Mouse (Mus musculus) stomach, embryonic 14.5 days (tissue): ENCODE results near the gene Krtap12-1. TPM values are rescaled to one million over a fixed set of nuclear protein-coding genes. Genes with fewer than 3 reads are reported as not detected.
"Not testable (repeated sequence)": the region's sequence is repeated elsewhere in the genome, so short reads cannot be mapped to it uniquely, and the experiment has no call there.

Source experiments
- ATAC-seq: fragments of 200-750 bp; cut with Nextera tagmentation; 2 replicates; pipeline ENCODE4 v1.8.0; 2017; ENCODE audit warnings: low read depth, moderate TSS enrichment; ENCODE audit not compliant: insufficient number of reproducible peaks, insufficient read depth, low FRiP score
- H3K27ac ChIP-seq: fragments of 300-500 bp; sonication (generic); 2 replicates; pipeline ENCODE4 v1.5.1; 2014; ENCODE audit warnings: mild to moderate bottlenecking, low read length, moderate library complexity, mixed read lengths
- H3K27me3 ChIP-seq: fragments of 300-500 bp; sonication (generic); 2 replicates; pipeline ENCODE4 v1.6.1; 2014; ENCODE audit warnings: low read length, control low read depth, mixed read lengths; ENCODE audit not compliant: control insufficient read depth, insufficient read depth
- H3K36me3 ChIP-seq: fragments of 300-500 bp; sonication (generic); 2 replicates; pipeline ENCODE4 v1.6.1; 2014; ENCODE audit warnings: mild to moderate bottlenecking, control low read depth, low read length, moderate library complexity, mixed read lengths; ENCODE audit not compliant: control insufficient read depth, insufficient read depth
- H3K4me1 ChIP-seq: fragments of 300-500 bp; sonication (generic); 2 replicates; pipeline ENCODE4 v1.6.1; 2014; ENCODE audit warnings: low read length, control low read depth, mixed read lengths; ENCODE audit not compliant: control insufficient read depth, insufficient read depth
- H3K4me2 ChIP-seq: fragments of 300-500 bp; sonication (generic); replicated peaks from 2 replicates; pipeline ENCODE4 v1.6.1; 2014; ENCODE audit warnings: low read depth, low read length, control low read depth
- H3K4me3 ChIP-seq: fragments of 300-500 bp; sonication (generic); 2 replicates; pipeline ENCODE4 v1.5.1; 2014; ENCODE audit warnings: low read depth, low read length, control low read depth
- H3K9ac ChIP-seq: fragments of 300-500 bp; sonication (generic); replicated peaks from 2 replicates; pipeline ENCODE4 v1.6.1; 2014; ENCODE audit warnings: low read depth, mild to moderate bottlenecking, control low read depth, low read length, moderate library complexity, mixed read lengths
- H3K9me3 ChIP-seq: fragments of 300-500 bp; sonication (generic); 2 replicates; pipeline ENCODE4 v1.6.1; 2016; ENCODE audit warnings: low read depth, low read length, control low read depth; ENCODE audit not compliant: control insufficient read depth
- WGBS: fragments of 180-500 bp; shearing (Covaris S2); extraction: QIAGEN DNeasy Blood & Tissue Kit; methylation state at CpG from one replicate; pipeline ENCODE4 v1.1.7; 2014; 5-methylcytosine and 5-hydroxymethylcytosine counted together
- polyA plus RNA-seq: library from polyadenylated mRNA; unstranded; fragments of >200 nt; fragmentation: Nextera tagmentation; extraction: Ambion mirVana; gene quantifications from 2 replicates; pipeline ENCODE4 v1.2.1, GENCODE M21; 2014

The Krtap12-1 gene
- polyA plus RNA-seq, 1 experiment from 2014 or later = not detected

DNA sequence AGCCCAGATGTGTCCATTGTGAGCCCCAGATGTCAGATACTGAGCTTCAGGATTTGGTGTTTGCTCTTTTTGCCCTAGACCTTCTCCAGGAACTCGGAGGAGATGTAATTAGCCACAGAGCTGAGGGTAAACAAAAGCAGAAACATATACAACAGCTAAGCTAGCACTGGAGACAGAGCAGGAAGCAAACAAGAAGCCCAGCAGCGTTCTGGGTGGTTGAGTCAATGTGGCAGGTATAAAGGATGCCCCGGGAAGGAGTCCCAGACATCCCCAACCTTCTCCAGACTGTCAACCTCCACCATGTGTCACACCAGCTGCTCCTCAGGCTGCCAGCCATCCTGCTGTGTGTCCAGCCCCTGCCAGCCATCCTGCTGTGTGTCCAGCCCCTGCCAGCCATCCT is 5.8 kb downstream of the Krtap12-1 start, which contains the start of gene Gm10100:
Gene Gm10100 (plus strand): TSS at position 301 of the 400 bp plus-strand sequence.
- no peaks in the 10 kb centered on the region for H3K4me1 ChIP-seq
- 34% methylated on average over 3 of the region's 3 CpGs for WGBS
- H3K9me3 ChIP-seq = no peaks in the 10 kb centered on the region
- H3K27ac ChIP-seq = no peak within 1 kb of the TSS
- H3K27me3 ChIP-seq = no peaks in the 10 kb centered on the region
- no peak for ATAC-seq
- no peak within 1 kb of the TSS for H3K9ac ChIP-seq
- no peak within 1 kb of the TSS for H3K4me3 ChIP-seq
- H3K4me2 ChIP-seq = no peak within 1 kb of the TSS
- H3K36me3 ChIP-seq = no peaks in the 10 kb centered on the region

DNA sequence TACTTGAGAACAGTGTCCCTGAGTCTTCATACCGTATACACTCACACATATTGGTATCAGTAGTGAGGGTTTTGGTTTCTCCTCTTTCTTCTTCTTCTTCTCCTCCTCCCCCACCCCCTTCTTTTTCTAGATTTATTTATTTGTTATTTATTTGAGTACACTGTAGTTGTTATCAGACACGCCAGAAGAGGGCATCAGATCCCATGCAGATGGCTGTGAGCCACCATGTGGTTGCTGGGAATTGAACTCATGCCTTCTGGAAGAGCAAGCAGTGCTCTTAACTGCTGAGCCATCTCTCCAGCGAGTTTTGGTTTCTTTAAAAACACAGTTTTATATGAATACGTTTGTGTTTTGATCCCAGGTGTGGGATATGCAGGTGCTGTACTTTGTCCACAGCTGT is 7.9 kb downstream of the Krtap12-1 start:
- Histone ChIP-seq H3K36me3 (no peaks in the 10 kb centered on the region), H3K27ac (no peak overlapping the region), H3K4me1 (no peaks in the 10 kb centered on the region), H3K9ac (no peak overlapping the region), H3K9me3 (no peaks in the 10 kb centered on the region), H3K27me3 (no peaks in the 10 kb centered on the region), H3K4me2 (no peak overlapping the region), H3K4me3 (no peak overlapping the region)
- WGBS = 58% methylated on average over 4 of the region's 4 CpGs
- ATAC-seq = no peak

DNA sequence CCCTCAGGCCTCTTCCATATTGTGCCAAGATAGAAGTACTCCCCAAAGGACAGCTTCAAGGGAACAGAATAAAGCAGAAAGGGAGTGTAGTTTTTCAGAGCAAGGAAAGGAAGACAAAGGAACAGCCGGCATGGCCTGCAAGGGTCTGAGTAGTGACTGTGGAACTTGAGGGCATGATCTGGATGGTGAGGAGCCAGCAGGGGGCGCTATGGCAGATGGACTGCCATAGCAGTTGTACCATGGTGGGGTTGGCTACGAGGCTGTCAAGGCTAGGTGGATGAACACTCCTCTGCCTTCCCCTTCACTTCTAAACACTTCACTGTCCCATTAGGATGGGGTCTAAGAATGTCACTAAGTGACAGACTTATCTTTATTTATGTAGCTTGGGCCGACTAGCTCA is 8.8 kb downstream of the Krtap12-1 start:
- ATAC-seq = no peak
- Histone ChIP-seq H3K9ac (no peak overlapping the region), H3K27me3 (no peaks in the 10 kb centered on the region), H3K4me2 (no peak overlapping the region), H3K9me3 (no peaks in the 10 kb centered on the region), H3K4me1 (no peaks in the 10 kb centered on the region), H3K4me3 (no peak overlapping the region), H3K27ac (no peak overlapping the region), H3K36me3 (no peaks in the 10 kb centered on the region)
- WGBS = 43% methylated on average over 4 of the region's 4 CpGs

DNA sequence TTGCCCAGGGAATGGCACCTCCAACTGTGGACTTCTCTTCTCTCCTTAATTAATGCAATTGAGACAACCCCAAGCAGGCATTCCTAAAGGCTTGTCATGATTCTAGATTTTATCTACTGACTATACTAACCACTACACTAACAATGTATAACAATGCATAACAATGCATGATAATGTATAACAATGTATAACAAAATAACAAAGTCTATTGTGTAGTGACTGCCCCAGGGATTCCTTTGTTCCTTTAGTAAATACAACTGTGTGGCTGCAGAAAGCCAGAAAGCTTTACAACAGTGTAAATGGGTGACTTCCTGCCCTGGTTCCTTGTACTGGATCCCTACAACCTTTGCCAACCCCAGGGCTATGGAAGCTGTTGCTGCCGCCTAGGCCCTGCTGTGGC is 15.5 kb downstream of the Krtap12-1 start:
- no peaks in the 10 kb centered on the region for H3K4me1 ChIP-seq
- H3K4me3 ChIP-seq = no peak overlapping the region
- H3K4me2 ChIP-seq = no peak overlapping the region
- no peaks in the 10 kb centered on the region for H3K36me3 ChIP-seq
- no peak overlapping the region for H3K9ac ChIP-seq
- 92% methylated on average over 1 of the region's 1 CpGs for WGBS
- ATAC-seq = no peak
- H3K9me3 ChIP-seq = peaks cover 7% of the 10 kb centered on the region; the same call in 1 of the 2 replicates
- H3K27me3 ChIP-seq = no peaks in the 10 kb centered on the region
- no peak overlapping the region for H3K27ac ChIP-seq

- Histone ChIP-seq H3K4me3 (no peak overlapping the region), H3K4me2 (no peak overlapping the region), H3K9me3 (peaks cover 7% of the 10 kb centered on the region; the same call in 1 of the 2 replicates), H3K36me3 (no peaks in the 10 kb centered on the region), H3K27me3 (no peaks in the 10 kb centered on the region), H3K4me1 (no peaks in the 10 kb centered on the region), H3K9ac (no peak overlapping the region), H3K27ac (no peak overlapping the region)
- 90% methylated on average over 4 of the region's 4 CpGs for WGBS
- no peak for ATAC-seq
Measured at GRCm38 (mm10) chr10:77738929-77739328, 18.5 kb downstream of the Krtap12-1 start.

- WGBS = 55% methylated on average over 4 of the region's 5 CpGs
Measured at GRCm38 (mm10) chr10:77741924-77742688, 21.7 kb downstream of the Krtap12-1 start, which contains the start of gene Gm18596. Gene Gm18596 (minus strand): TSS chr10:77742638.

GRCm38 (mm10) chr10:77750686-77751085 is 30.3 kb downstream of the Krtap12-1 start:
- not testable (repeated sequence) for H3K36me3 ChIP-seq, ATAC-seq, H3K9ac ChIP-seq, H3K27me3 ChIP-seq, H3K4me2 ChIP-seq, H3K9me3 ChIP-seq, H3K4me1 ChIP-seq, H3K27ac ChIP-seq, H3K4me3 ChIP-seq
- 79% methylated on average over 1 of the region's 1 CpGs for WGBS

More at GRCm38 (mm10) chr10:77741924-77742688, 21.7 kb downstream of the Krtap12-1 start, which contains the start of gene Gm18596:
- H3K36me3 ChIP-seq, ATAC-seq, H3K4me3 ChIP-seq, H3K4me1 ChIP-seq, H3K4me2 ChIP-seq, H3K9ac ChIP-seq, H3K27ac ChIP-seq, H3K9me3 ChIP-seq, H3K27me3 ChIP-seq: not testable (repeated sequence)

DNA sequence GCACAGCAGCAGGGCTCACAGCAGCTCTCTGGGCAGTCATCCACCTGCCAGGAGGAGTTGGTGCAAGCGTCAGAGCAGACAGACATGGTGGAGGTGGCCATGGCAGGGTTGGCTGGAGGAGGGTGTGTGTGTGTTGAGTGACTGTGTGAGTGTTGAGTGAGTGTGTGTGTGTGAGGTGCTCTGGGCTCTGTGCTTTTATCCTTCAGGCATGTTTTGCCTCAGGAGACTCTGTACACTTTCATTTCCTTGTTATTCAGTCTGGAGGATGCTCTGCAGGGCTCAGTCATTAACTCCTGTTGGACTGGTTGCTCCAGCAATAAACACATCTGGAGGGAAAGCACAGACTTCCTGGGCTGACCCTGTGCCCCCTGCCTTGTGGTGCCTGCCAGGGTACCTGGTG is 30.9 kb downstream of the Krtap12-1 start, which contains the start of gene Gm9736:
Gene Gm9736 (minus strand): TSS at position 101 of the 400 bp plus-strand sequence.
- not testable (repeated sequence) for H3K4me3 ChIP-seq, H3K4me1 ChIP-seq, H3K36me3 ChIP-seq, ATAC-seq, H3K9me3 ChIP-seq, H3K4me2 ChIP-seq, H3K9ac ChIP-seq, H3K27ac ChIP-seq, H3K27me3 ChIP-seq
- WGBS = 40% methylated on average over 1 of the region's 1 CpGs
